Mouse (Mus musculus) ES-Bruce4 (cell line): ENCODE measurements around the gene Rxrb. TPM values are rescaled to one million over a fixed set of nuclear protein-coding genes. Genes with fewer than 3 reads are reported as not detected.
A peak's percentile ranks its signal among the peaks of the same experiment; 100 is the strongest.

Source experiments
- H3K27ac ChIP-seq: 2 replicates; pipeline ENCODE4 v1.5.1; 2012; ENCODE audit warnings: low read length, inconsistent platforms; ENCODE audit not compliant: insufficient read depth
- H3K27me3 ChIP-seq: 2 replicates; pipeline ENCODE4 v1.6.1; 2012; ENCODE audit warnings: mild to moderate bottlenecking, low read length, inconsistent platforms; ENCODE audit not compliant: control insufficient read depth, poor library complexity, insufficient read depth, severe bottlenecking
- H3K36me3 ChIP-seq: 2 replicates; pipeline ENCODE4 v1.6.1; 2012; ENCODE audit warnings: inconsistent platforms, mild to moderate bottlenecking, low read length, moderate library complexity; ENCODE audit not compliant: control insufficient read depth, poor library complexity, insufficient read depth, severe bottlenecking
- H3K4me1 ChIP-seq: one replicate; pipeline ENCODE4 v1.8.1; 2011; ENCODE audit warnings: low read length; ENCODE audit not compliant: control insufficient read depth, insufficient read depth
- H3K4me3 ChIP-seq: 2 replicates; pipeline ENCODE4 v1.5.1; 2011; ENCODE audit warnings: low read depth, mild to moderate bottlenecking, low read length
- H3K9ac ChIP-seq: 2 replicates; pipeline ENCODE4 v1.6.1; 2012; ENCODE audit warnings: low read depth, mild to moderate bottlenecking, inconsistent platforms; ENCODE audit not compliant: poor library complexity, severe bottlenecking
- H3K9me3 ChIP-seq: replicated peaks from 2 replicates; pipeline ENCODE4 v1.6.1; 2012; ENCODE audit warnings: mild to moderate bottlenecking, low read length, inconsistent platforms; ENCODE audit not compliant: control insufficient read depth, poor library complexity, insufficient read depth, severe bottlenecking
- CTCF ChIP-seq: IDR thresholded peaks from one replicate; pipeline ENCODE4 v1.8.1; 2011; ENCODE audit warnings: low read depth, low read length
- EP300 ChIP-seq: IDR thresholded peaks from 2 replicates; pipeline ENCODE4 v1.6.1; 2011; ENCODE audit warnings: low read depth, low read length; ENCODE audit not compliant: insufficient read depth
- POLR2A ChIP-seq: IDR thresholded peaks from one replicate; pipeline ENCODE4 v1.8.1; 2011; ENCODE audit warnings: low read length; ENCODE audit not compliant: insufficient read depth
- polyA plus RNA-seq: library from polyadenylated mRNA; stranded (reverse); fragments of >200 nt; gene quantifications from 2 replicates; pipeline ENCODE4 v1.2.4, GENCODE M21; 2011; ENCODE audit warnings: low read depth; ENCODE audit not compliant: missing spikeins, insufficient read depth, insufficient read length

Gene Rxrb
- polyA plus RNA-seq, 1 experiment = 38.2 TPM

- H3K4me3 ChIP-seq = peak overlapping the region; percentile 64
- H3K27me3 ChIP-seq = no peaks in the 10 kb centered on the region
- no peaks in the 10 kb centered on the region for H3K4me1 ChIP-seq
- H3K9ac ChIP-seq = peak overlapping the region; percentile 97
- TF ChIP-seq POLR2A (no peak), EP300 (no peak), CTCF (no peak)
- no peaks in the 10 kb centered on the region for H3K9me3 ChIP-seq
- peaks cover 33% of the 10 kb centered on the region for H3K36me3 ChIP-seq
- H3K27ac ChIP-seq = no peak overlapping the region
These were observed 1.2 kb downstream of the Rxrb start for GRCm38 (mm10) chr17:34032806-34033205.

- Histone ChIP-seq H3K36me3 (peaks cover 32% of the 10 kb centered on the region), H3K9ac (no peak overlapping the region), H3K4me1 (no peaks in the 10 kb centered on the region), H3K27ac (no peak overlapping the region), H3K4me3 (no peak overlapping the region), H3K9me3 (no peaks in the 10 kb centered on the region), H3K27me3 (no peaks in the 10 kb centered on the region)
- TF ChIP-seq CTCF (no peak), EP300 (no peak), POLR2A (no peak)
These were observed 1.8 kb downstream of the Rxrb start for GRCm38 (mm10) chr17:34033441-34033840.

GRCm38 (mm10) chr17:34034064-34034463 lies 2.5 kb downstream of the Rxrb start:
- H3K4me1 ChIP-seq = no peaks in the 10 kb centered on the region
- no peak for TF ChIP-seq POLR2A
- TF ChIP-seq EP300 = no peak
- TF ChIP-seq CTCF = peak; percentile 67
- H3K9me3 ChIP-seq = no peaks in the 10 kb centered on the region

GRCm38 (mm10) chr17:34035517-34035916 lies 3.9 kb downstream of the Rxrb start:
- Histone ChIP-seq H3K9me3 (no peaks in the 10 kb centered on the region), H3K27me3 (no peaks in the 10 kb centered on the region), H3K4me3 (no peak overlapping the region), H3K36me3 (0 out of 2 replicates have a peak, but pooled peaks cover 13% of the 10 kb centered on the region), H3K9ac (no peak overlapping the region), H3K4me1 (no peaks in the 10 kb centered on the region), H3K27ac (no peak overlapping the region)
- TF ChIP-seq EP300 = no peak
- TF ChIP-seq POLR2A = no peak
- TF ChIP-seq CTCF = no peak

More at GRCm38 (mm10) chr17:34034064-34034463, 2.5 kb downstream of the Rxrb start:
- no peak overlapping the region for H3K9ac ChIP-seq
- H3K27me3 ChIP-seq = no peaks in the 10 kb centered on the region
- peaks cover 26% of the 10 kb centered on the region for H3K36me3 ChIP-seq
- H3K27ac ChIP-seq = no peak overlapping the region
- H3K4me3 ChIP-seq = no peak overlapping the region

- no peaks in the 10 kb centered on the region for H3K9me3 ChIP-seq
- no peaks in the 10 kb centered on the region for H3K4me1 ChIP-seq
- H3K27me3 ChIP-seq = no peaks in the 10 kb centered on the region
- H3K4me3 ChIP-seq = no peak overlapping the region
- TF ChIP-seq POLR2A = no peak
- no peak for TF ChIP-seq EP300
- no peak for TF ChIP-seq CTCF
- H3K36me3 ChIP-seq = 0 out of 2 replicates have a peak, but pooled peaks cover 13% of the 10 kb centered on the region
- no peak overlapping the region for H3K27ac ChIP-seq
- no peak overlapping the region for H3K9ac ChIP-seq
These were observed 5.0 kb downstream of the Rxrb start for GRCm38 (mm10) chr17:34036647-34037046.

DNA sequence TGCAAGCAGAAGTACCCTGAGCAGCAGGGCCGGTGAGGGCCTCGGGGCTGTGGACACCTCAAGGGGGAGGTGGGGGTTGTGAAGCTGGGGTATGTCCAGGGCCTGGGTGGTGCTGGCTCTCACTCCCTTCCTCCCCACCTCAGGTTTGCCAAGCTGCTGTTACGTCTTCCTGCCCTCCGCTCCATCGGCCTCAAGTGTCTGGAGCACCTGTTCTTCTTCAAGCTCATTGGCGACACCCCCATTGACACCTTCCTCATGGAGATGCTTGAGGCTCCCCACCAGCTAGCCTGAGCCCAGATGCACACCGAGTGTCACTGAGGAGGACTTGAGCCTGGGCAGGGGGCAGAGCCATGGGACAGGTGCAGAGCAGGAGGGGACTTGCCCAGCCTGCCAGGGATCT lies 5.6 kb downstream of the Rxrb start:
- no peaks in the 10 kb centered on the region for H3K9me3 ChIP-seq
- H3K27me3 ChIP-seq = no peaks in the 10 kb centered on the region
- no peaks in the 10 kb centered on the region for H3K4me1 ChIP-seq
- TF ChIP-seq POLR2A = no peak
- TF ChIP-seq EP300 = no peak
- no peak for TF ChIP-seq CTCF
- 0 out of 2 replicates have a peak, but pooled peaks cover 13% of the 10 kb centered on the region for H3K36me3 ChIP-seq
- H3K9ac ChIP-seq = no peak overlapping the region
- no peak overlapping the region for H3K27ac ChIP-seq
- H3K4me3 ChIP-seq = no peak overlapping the region
